Mouse (Mus musculus) MEL (cell line): ENCODE data around the gene Msantd1. TPM values are rescaled to one million over a fixed set of nuclear protein-coding genes. Genes with fewer than 3 reads are reported as not detected.

Experiments used
- DNase-seq: peaks from one replicate; pipeline ENCODE4 v3.0.0; 2011; ENCODE audit warnings: low read depth, low spot score
- H3K27ac ChIP-seq: 2 replicates; pipeline ENCODE4 v1.5.1; 2012; ENCODE audit warnings: low read depth, mild to moderate bottlenecking, control low read depth, low read length, moderate library complexity; ENCODE audit not compliant: control insufficient read depth
- H3K27me3 ChIP-seq, 2 experiments: fragments of 150-350 bp in 1 of 2; sonication (generic) in 1 of 2; 2 replicates each; pipeline ENCODE4 v1.6.1; 2012; ENCODE audit warnings: low read length in 2 of 2, mild to moderate bottlenecking in 2 of 2, improper control_type of control experiment in 1 of 2, moderate library complexity in 1 of 2; ENCODE audit not compliant: insufficient read depth in 2 of 2, control insufficient read depth in 1 of 2
- H3K36me3 ChIP-seq, 2 experiments: 2 replicates each; pipeline ENCODE4 v1.6.1; 2012 to 2014; ENCODE audit warnings: low read length in 2 of 2, improper control_type of control experiment in 1 of 2, inconsistent platforms in 1 of 2, mild to moderate bottlenecking in 1 of 2; ENCODE audit not compliant: insufficient read depth in 2 of 2, control insufficient read depth in 1 of 2
- H3K4me1 ChIP-seq, 2 experiments: fragments of 150-350 bp in 1 of 2; sonication (generic) in 1 of 2; 2 replicates each; pipeline ENCODE4 v1.6.1; 2012; ENCODE audit warnings: low read length in 2 of 2, improper control_type of control experiment in 1 of 2, mild to moderate bottlenecking in 1 of 2; ENCODE audit not compliant: insufficient read depth in 2 of 2, control insufficient read depth in 1 of 2
- H3K4me3 ChIP-seq, 2 experiments: fragments of 150-350 bp in 1 of 2; sonication (generic) in 1 of 2; 2 replicates each; pipeline ENCODE4 v1.5.1; 2012; ENCODE audit warnings: low read depth in 2 of 2, low read length in 2 of 2, mild to moderate bottlenecking in 2 of 2, moderate library complexity in 2 of 2, control low read depth in 1 of 2, improper control_type of control experiment in 1 of 2; ENCODE audit not compliant: control insufficient read depth in 1 of 2, insufficient read depth in 1 of 2
- H3K79me2 ChIP-seq: 2 replicates; pipeline ENCODE4 v1.6.1; 2012; ENCODE audit warnings: mild to moderate bottlenecking, low read length, moderate library complexity; ENCODE audit not compliant: control insufficient read depth, poor library complexity, insufficient read depth
- H3K9ac ChIP-seq: 2 replicates; pipeline ENCODE4 v1.6.1; 2012; ENCODE audit warnings: low read depth, mild to moderate bottlenecking, control low read depth, low read length, moderate library complexity; ENCODE audit not compliant: control insufficient read depth, poor library complexity, severe bottlenecking
- H3K9me3 ChIP-seq: fragments of 150-350 bp; sonication (generic); replicated peaks from 2 replicates; pipeline ENCODE4 v1.6.1; 2012; ENCODE audit warnings: mild to moderate bottlenecking, low read length, improper control_type of control experiment, moderate library complexity; ENCODE audit not compliant: insufficient read depth
- CHD1 ChIP-seq: IDR thresholded peaks from 2 replicates; pipeline ENCODE4 v1.6.1; 2012; ENCODE audit warnings: low read depth, mild to moderate bottlenecking, inconsistent platforms, low read length, improper control_type of control experiment
- CHD2 ChIP-seq: IDR thresholded peaks from 2 replicates; pipeline ENCODE4 v1.6.1; 2011; ENCODE audit warnings: low read length, improper control_type of control experiment
- ELF1 ChIP-seq: IDR thresholded peaks from 2 replicates; pipeline ENCODE4 v1.6.1; 2014; ENCODE audit warnings: low read depth, mild to moderate bottlenecking, inconsistent platforms, low read length, improper control_type of control experiment, moderate library complexity
- EP300 ChIP-seq, 2 experiments: IDR thresholded peaks; 2 replicates each; pipeline ENCODE4 v1.6.1; 2011; ENCODE audit warnings: improper control_type of control experiment in 2 of 2, low read length in 2 of 2, low read depth in 1 of 2, mild to moderate bottlenecking in 1 of 2
- GATA1 ChIP-seq: IDR thresholded peaks from 2 replicates; pipeline ENCODE4 v1.6.1; 2011; ENCODE audit warnings: low read depth, low read length, improper control_type of control experiment
- KAT2A ChIP-seq: conservative IDR thresholded peaks from 2 replicates; pipeline ENCODE4 v1.6.1; 2012; ENCODE audit warnings: low read depth, low read length, improper control_type of control experiment, inconsistent platforms
- MAX ChIP-seq: IDR thresholded peaks from 2 replicates; pipeline ENCODE4 v1.6.1; 2011; ENCODE audit warnings: low read length, improper control_type of control experiment
- MXI1 ChIP-seq: IDR thresholded peaks from 2 replicates; pipeline ENCODE4 v1.6.1; 2011; ENCODE audit warnings: mild to moderate bottlenecking, low read depth, low read length, improper control_type of control experiment
- MYC ChIP-seq: IDR thresholded peaks from 2 replicates; pipeline ENCODE4 v1.6.1; 2011; ENCODE audit warnings: low read depth, mild to moderate bottlenecking, low read length, improper control_type of control experiment, moderate library complexity
- POLR2AphosphoS2 ChIP-seq: IDR thresholded peaks from 2 replicates; pipeline ENCODE4 v1.6.1; 2011; ENCODE audit warnings: low read length, improper control_type of control experiment
- POLR2AphosphoS5 ChIP-seq: IDR thresholded peaks from 2 replicates; pipeline ENCODE4 v1.6.1; 2012; ENCODE audit warnings: low read depth, borderline replicate concordance, mild to moderate bottlenecking, inconsistent platforms, low read length, moderate library complexity, mixed read lengths
- RAD21 ChIP-seq: IDR thresholded peaks from 2 replicates; pipeline ENCODE4 v1.6.1; 2011; ENCODE audit warnings: mild to moderate bottlenecking, low read depth, low read length, improper control_type of control experiment
- SIN3A ChIP-seq: IDR thresholded peaks from 2 replicates; pipeline ENCODE4 v1.6.1; 2012; ENCODE audit warnings: low read length, improper control_type of control experiment, inconsistent platforms
- TAL1 ChIP-seq: IDR thresholded peaks from 2 replicates; pipeline ENCODE4 v1.6.1; 2012; ENCODE audit warnings: mild to moderate bottlenecking, inconsistent platforms, low read length, moderate library complexity, mixed read lengths
- TBP ChIP-seq: IDR thresholded peaks from 2 replicates; pipeline ENCODE4 v1.8.0; 2011; ENCODE audit warnings: low read depth, low read length, improper control_type of control experiment
- USF1 ChIP-seq: IDR thresholded peaks from 2 replicates; pipeline ENCODE4 v1.6.1; 2014; ENCODE audit warnings: low read depth, mild to moderate bottlenecking, inconsistent platforms, low read length, improper control_type of control experiment, moderate library complexity
- ZC3H11A ChIP-seq: IDR thresholded peaks from 2 replicates; pipeline ENCODE4 v1.6.1; 2012; ENCODE audit warnings: low read depth, mild to moderate bottlenecking, inconsistent platforms, low read length, improper control_type of control experiment
- ZMIZ1 ChIP-seq: IDR thresholded peaks from 2 replicates; pipeline ENCODE4 v1.6.1; 2012; ENCODE audit warnings: low read depth, mild to moderate bottlenecking, inconsistent platforms, low read length, improper control_type of control experiment, moderate library complexity
- ZNF384 ChIP-seq: IDR thresholded peaks from 2 replicates; pipeline ENCODE4 v1.6.1; 2012; ENCODE audit warnings: low read depth, mild to moderate bottlenecking, inconsistent platforms, low read length, improper control_type of control experiment
- polyA plus RNA-seq, 2 experiments: library from polyadenylated mRNA; stranded (reverse) in 1 of 2; unstranded in 1 of 2; fragments of >175 nt in 1 of 2; fragments of >200 nt in 1 of 2; gene quantifications; 2 replicates each; pipeline versions ENCODE4 v1.2.1 to v1.2.4; 2012; ENCODE audit warnings: low replicate concordance in 2 of 2, low read depth in 1 of 2; ENCODE audit not compliant: insufficient read length in 2 of 2, insufficient read depth in 1 of 2, missing spikeins in 1 of 2
- total RNA-seq: library from RNA; depleted of rRNA; stranded (reverse); fragments of 300-350 nt; gene quantifications from 2 replicates; pipeline ENCODE4 v1.2.3, GENCODE M21; 2012

The Msantd1 gene
- total and polyA plus RNA-seq, 3 experiments = 0.27 to 0.88 TPM; not detected in 1

DNA sequence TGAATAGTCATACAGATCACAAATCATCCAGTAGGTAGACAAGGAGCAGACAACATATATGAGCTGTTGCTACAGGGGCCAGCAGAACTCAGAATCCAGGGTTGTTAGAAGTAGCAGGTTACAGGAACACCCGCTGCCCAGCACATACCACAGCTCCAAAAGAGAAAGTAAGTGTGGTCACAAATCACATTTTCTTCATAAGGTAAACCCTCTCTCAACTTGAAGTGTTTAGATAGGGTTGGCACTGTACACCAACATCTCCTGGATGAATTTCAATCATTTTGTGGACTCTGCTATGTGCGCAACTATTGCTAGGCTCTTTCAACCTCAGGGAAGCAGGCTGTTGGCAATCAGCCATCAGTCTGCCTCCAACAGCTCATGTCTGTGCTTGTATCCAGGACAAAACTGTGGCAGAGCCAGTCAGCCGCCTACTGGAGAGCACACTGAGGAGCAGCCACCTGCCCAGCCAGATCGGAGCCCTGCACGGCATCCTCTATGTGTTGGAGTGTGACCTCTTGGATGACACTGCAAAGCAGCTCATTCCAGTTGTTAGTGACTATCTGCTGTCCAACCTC is 4.9 kb upstream of the Msantd1 start:
- Histone ChIP-seq H3K9me3 (no peaks in the 10 kb centered on the region), H3K4me1 (no peaks in the 10 kb centered on the region), H3K9ac (no peak overlapping the region), H3K27me3 (no peaks in the 10 kb centered on the region), H3K27ac (no peak overlapping the region), H3K4me3 (no peak overlapping the region), H3K79me2 (no peaks in the 10 kb centered on the region), H3K36me3 (peaks cover 0 to 27% of the 10 kb centered on the region in 2 experiments; a peak in 2 of 4 replicates)
- TF ChIP-seq POLR2AphosphoS2 (no peak), POLR2AphosphoS5 (no peak), USF1 (no peak), ZNF384 (no peak), ZMIZ1 (no peak)
- DNase-seq = no peak

DNA sequence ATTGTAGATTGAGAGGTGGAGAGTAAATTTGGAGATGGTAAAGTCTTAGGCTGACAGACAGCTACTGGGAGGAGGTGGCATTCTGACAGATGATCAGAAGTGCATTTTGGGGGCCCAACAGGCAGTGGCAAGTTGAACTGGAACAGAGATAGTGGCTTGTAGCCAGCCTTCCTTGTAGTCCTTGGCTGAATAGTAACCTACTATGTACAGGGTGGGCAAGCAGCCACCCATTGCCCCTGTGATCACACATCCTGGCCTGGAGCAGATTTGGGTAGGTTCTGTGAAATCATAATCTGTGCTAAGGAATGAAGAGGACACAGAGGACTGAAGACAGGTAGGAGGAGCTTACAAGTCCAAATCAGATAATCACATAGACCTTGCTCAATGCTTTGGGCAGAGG is 3.4 kb upstream of the Msantd1 start:
- H3K9me3 ChIP-seq = no peaks in the 10 kb centered on the region
- H3K79me2 ChIP-seq = no peaks in the 10 kb centered on the region
- no peak for DNase-seq
- no peaks in the 10 kb centered on the region for H3K27me3 ChIP-seq
- no peaks in the 10 kb centered on the region for H3K4me1 ChIP-seq
- peaks cover 0 to 25% of the 10 kb centered on the region in 2 experiments; a peak in 2 of 4 replicates for H3K36me3 ChIP-seq
- TF ChIP-seq TAL1 = no peak
- no peak for TF ChIP-seq CHD2
- TF ChIP-seq, all 39 proteins: peak for 0
- Histone ChIP-seq H3K4me3 (no peak overlapping the region), H3K27ac (no peak overlapping the region), H3K9ac (no peak overlapping the region)

DNA sequence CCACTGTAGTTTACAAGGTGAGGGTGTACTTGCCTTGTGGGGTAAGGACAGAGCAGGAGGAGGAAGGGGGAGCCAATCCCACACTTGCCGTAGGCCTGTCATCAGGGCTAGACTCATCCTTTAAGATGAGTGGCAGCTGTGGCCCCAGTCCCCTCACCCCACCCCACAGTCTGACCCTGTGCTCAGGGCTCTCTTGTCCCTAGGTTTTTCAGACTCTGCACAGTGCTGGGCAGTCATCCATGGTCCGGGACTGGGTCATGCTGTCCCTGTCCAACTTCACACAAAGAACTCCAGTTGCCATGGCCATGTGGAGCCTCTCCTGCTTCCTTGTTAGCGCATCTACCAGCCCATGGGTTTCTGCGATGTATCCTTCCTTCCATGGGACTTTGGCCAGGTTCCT is 582 bp upstream of the Msantd1 start:
- Histone ChIP-seq H3K4me1 (no peaks in the 10 kb centered on the region; a peak in 1 of 4 replicates), H3K9me3 (no peaks in the 10 kb centered on the region), H3K36me3 (peaks cover 0 to 11% of the 10 kb centered on the region in 2 experiments; a peak in 2 of 4 replicates), H3K79me2 (no peaks in the 10 kb centered on the region), H3K27me3 (no peaks in the 10 kb centered on the region), H3K4me3 (no peak overlapping the region), H3K27ac (no peak overlapping the region), H3K9ac (no peak overlapping the region)
- TF ChIP-seq ZNF384 = no peak
- no peak for TF ChIP-seq TBP
- no peak for TF ChIP-seq EP300 (IDR thresholded peaks at IDR 0.05; ENCODE audit: low read depth in 1 of 2, low read length in 2 of 2)
- TF ChIP-seq CHD1 = no peak
- no peak for TF ChIP-seq KAT2A
- TF ChIP-seq MYC = no peak
- TF ChIP-seq RAD21 = no peak
- no peak for TF ChIP-seq MAX
- TF ChIP-seq ZC3H11A = no peak
- TF ChIP-seq ELF1 = no peak
- TF ChIP-seq MXI1 = no peak
- TF ChIP-seq GATA1 = no peak
- TF ChIP-seq CHD2 = no peak
- no peak for TF ChIP-seq SIN3A
- no peak for DNase-seq
